ENCODE assay signal across 28 mouse cellular contexts in genomic region chr16:12691776-12692175, GRCm38 (mm10).
A peak's percentile ranks its signal among the peaks of the same experiment; 100 is the strongest.
DNase-seq lines count a peak whose midpoint lies in the region; ATAC-seq and TF ChIP-seq lines count a peak whose summit lies in the region.
"Had no signal": no experiment of that assay in that cellular context is flagged by ENCODE, and none has a peak within 500 bp of the region (broad histone marks: within the 10 kb centered on the region; RNA-seq: fewer than 3 reads in every experiment).

No protein-coding gene starts in this region.

- no peak overlapping the region for H3K4me2 ChIP-seq in intestine, embryonic 16.5 days (ENCODE audit: low read depth, low read length)
- H3K4me2 ChIP-seq: embryonic facial prominence, embryonic 15.5 days; heart, embryonic 12.5 days; heart, embryonic 15.5 days; hindbrain, embryonic 14.5 days had no signal

- no peak overlapping the region for H3K4me3 ChIP-seq in ES-E14 (ENCODE audit: insufficient read depth in 1 of 2, low read depth in 1 of 2, low read length in 2 of 2, poor library complexity in 1 of 2, severe bottlenecking in 1 of 2)
- H3K4me3 ChIP-seq in intestine, embryonic 16.5 days (ENCODE audit: low read length) = no peak overlapping the region
- H3K4me3 ChIP-seq: embryonic facial prominence, embryonic 15.5 days; gastrocnemius, adult 2 months; heart, embryonic 12.5 days; heart, embryonic 15.5 days had no signal

- H3K27ac ChIP-seq in ES-E14 (ENCODE audit: insufficient read depth, low read depth, low read length, poor library complexity, severe bottlenecking) = no peak overlapping the region
- no peak overlapping the region for H3K27ac ChIP-seq in intestine, embryonic 16.5 days (ENCODE audit: low read length)
- H3K27ac ChIP-seq: embryonic facial prominence, embryonic 15.5 days; gastrocnemius, adult 2 months; heart, embryonic 15.5 days; hindbrain, embryonic 14.5 days; hindbrain, postnatal 0 days had no signal

- H3K9me3 ChIP-seq in ES-E14 (ENCODE audit: control insufficient read depth, insufficient read depth, low read depth, low read length) = no peaks in the 10 kb centered on the region
- no peaks in the 10 kb centered on the region for H3K9me3 ChIP-seq in intestine, embryonic 16.5 days (ENCODE audit: control insufficient read depth, low read length)
- H3K9me3 ChIP-seq: embryonic facial prominence, embryonic 15.5 days; heart, embryonic 12.5 days; heart, embryonic 15.5 days had no signal

- no peaks in the 10 kb centered on the region for H3K36me3 ChIP-seq in ES-E14 (ENCODE audit: control insufficient read depth, insufficient read depth, low read length, poor library complexity, severe bottlenecking)
- H3K36me3 ChIP-seq in intestine, embryonic 16.5 days (ENCODE audit: control insufficient read depth, insufficient read depth, low read length) = no peaks in the 10 kb centered on the region
- H3K36me3 ChIP-seq: embryonic facial prominence, embryonic 15.5 days; heart, embryonic 12.5 days; heart, embryonic 15.5 days had no signal

- in situ Hi-C loops in ES-E14 (cut with MboI; ENCODE audit: low sequenced_read_pairs in 2 of 2, unreplicated experiment in 2 of 2) = no loop called here

- peaks cover 0 to 7% of the 10 kb centered on the region in 2 experiments; a peak in 1 of 4 replicates for H3K4me1 ChIP-seq in ES-E14 (ENCODE audit: control insufficient read depth in 2 of 2, insufficient read depth in 2 of 2, low read length in 2 of 2, poor library complexity in 1 of 2)
- no peaks in the 10 kb centered on the region for H3K4me1 ChIP-seq in intestine, embryonic 16.5 days (ENCODE audit: control insufficient read depth, insufficient read depth, low read length)
- H3K4me1 ChIP-seq: embryonic facial prominence, embryonic 15.5 days had no signal

- DNase-seq in cerebellum, postnatal 25 days = peak; percentile 10 to 49
- no peak for DNase-seq in cerebellum, adult 11 months
- DNase-seq in heart, adult 11 months = peak; percentile 52
- no peak for DNase-seq in heart, postnatal 14 days
- peak; percentile 28 for DNase-seq in ES-CJ7 (ENCODE audit: low read depth, low spot score)
- DNase-seq in ES-E14 (ENCODE audit: low read depth, low spot score) = peak; percentile 30
- DNase-seq in left cerebral cortex, adult 18-20 months (ENCODE audit: low spot score in 2 of 2) = no peak
- DNase-seq: adrenal gland, postnatal 10 days; adrenal gland, postnatal 36 days; cerebellum, adult 11-12 months; cerebellum, adult 9-10 months; embryo, embryonic 11 days; forebrain, postnatal 0 days; gastrocnemius, adult 2 months; gastrocnemius, postnatal 14 days; heart, adult 18-20 months; heart, postnatal 10 days; heart, postnatal 4 days; kidney, adult 2 months had no signal

- no peak overlapping the region for H3K9ac ChIP-seq in ES-E14 (ENCODE audit: insufficient read depth, low read depth, low read length, poor library complexity, severe bottlenecking)
- H3K9ac ChIP-seq in intestine, embryonic 16.5 days (ENCODE audit: low read depth, low read length) = no peak overlapping the region
- H3K9ac ChIP-seq: embryonic facial prominence, embryonic 15.5 days; forebrain, postnatal 0 days; heart, embryonic 12.5 days; heart, embryonic 15.5 days; hindbrain, embryonic 14.5 days had no signal

- 27% methylated on average over 3 of the region's 3 CpGs for WGBS in intestine, embryonic 16.5 days

- intact Hi-C loops in heart, postnatal 14 days (cut with DNase I) = no loop called here

- no peak for ATAC-seq in intestine, embryonic 16.5 days
- ATAC-seq: forebrain, embryonic 14.5 days; forebrain, postnatal 0 days; hindbrain, postnatal 0 days; inflammation-experienced regulatory T-cells, adult 6 months; intestine, postnatal 0 days had no signal

- H3K27me3 ChIP-seq in intestine, embryonic 16.5 days (replicated peaks; ENCODE audit: control insufficient read depth, insufficient read depth, low read length) = no peaks in the 10 kb centered on the region
- H3K27me3 ChIP-seq: embryonic facial prominence, embryonic 15.5 days; heart, embryonic 12.5 days; heart, embryonic 15.5 days had no signal

TF ChIP-seq in ES-E14, 5 proteins besides CTCF, POLR2A, EP300 and RAD21:
- TF ChIP-seq ZNF384 (IDR thresholded peaks at IDR 0.05; ENCODE audit: low read depth, low read length) (no peak), MAFK (IDR thresholded peaks at IDR 0.05; ENCODE audit: insufficient read depth, low read depth, low read length) (no peak), ZC3H11A (IDR thresholded peaks at IDR 0.05; ENCODE audit: borderline replicate concordance, low read depth, low read length) (no peak), HCFC1 (IDR thresholded peaks at IDR 0.05; ENCODE audit: borderline replicate concordance, insufficient read depth, low read length) (no peak), CHD2 (IDR thresholded peaks at IDR 0.05; ENCODE audit: low read depth, low read length) (no peak)

Comparison
In these comparisons a context has a peak if more than half of its experiments do, and no peak if none do; other contexts are left out.
1. DNase-seq: peak in cerebellum, postnatal 25 days (2 of 2), heart, adult 11 months (single experiment), ES-CJ7 (single experiment) and ES-E14 (single experiment); none in cerebellum, adult 11 months (single experiment), heart, postnatal 14 days (0 of 2) and left cerebral cortex, adult 18-20 months (0 of 2).